Mouse (Mus musculus) mammary gland, adult 2 months (tissue): Measurements from ENCODE around the gene 4833427G06Rik. TPM values are rescaled to one million over a fixed set of nuclear protein-coding genes. Genes with fewer than 3 reads are reported as not detected.

Source experiments
- polyA plus RNA-seq: library from polyadenylated mRNA; depleted of rRNA; stranded (reverse); fragments of >200 nt; gene quantifications from 2 replicates; pipeline ENCODE4 v1.2.3, GENCODE M21; 2012; ENCODE audit warnings: low replicate concordance; rRNA removed

Gene 4833427G06Rik
- not detected in 2 replicates for polyA plus RNA-seq

DNA sequence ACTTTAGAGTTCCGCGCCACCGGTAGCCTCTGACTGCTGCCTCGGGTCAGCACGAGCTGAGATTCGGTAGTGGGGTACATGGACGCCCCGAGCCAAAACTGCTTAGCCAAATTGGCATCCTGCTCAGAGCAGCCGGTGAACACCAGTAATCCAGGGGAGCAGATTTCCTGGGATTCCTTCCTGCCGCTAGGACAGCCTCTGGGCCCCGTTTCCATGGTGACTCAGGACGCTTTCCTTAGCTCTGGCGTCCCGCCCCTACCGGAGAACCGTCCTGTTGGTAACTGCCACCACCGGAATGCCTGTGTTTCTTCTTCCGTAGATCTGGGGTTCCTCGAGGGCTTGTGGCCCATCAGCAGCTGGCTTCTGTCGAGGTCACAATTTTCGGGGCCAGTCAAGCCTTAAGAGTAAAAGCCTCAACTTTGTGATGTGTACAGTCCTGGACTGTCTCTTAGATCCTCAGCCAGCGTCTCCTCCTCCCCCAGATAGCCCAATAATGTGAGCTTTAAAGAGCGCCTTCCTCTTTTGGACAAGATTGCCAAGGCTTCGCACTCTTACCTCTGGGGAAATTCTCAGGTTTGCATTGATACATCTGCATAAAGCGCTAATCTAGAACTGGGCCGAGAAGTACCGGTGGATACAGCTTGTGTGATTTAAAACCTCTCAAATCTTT lies at the start of gene 4833427G06Rik:
TSS of gene 4833427G06Rik (minus strand) at position 323 of the 670 bp plus-strand sequence.

DNA sequence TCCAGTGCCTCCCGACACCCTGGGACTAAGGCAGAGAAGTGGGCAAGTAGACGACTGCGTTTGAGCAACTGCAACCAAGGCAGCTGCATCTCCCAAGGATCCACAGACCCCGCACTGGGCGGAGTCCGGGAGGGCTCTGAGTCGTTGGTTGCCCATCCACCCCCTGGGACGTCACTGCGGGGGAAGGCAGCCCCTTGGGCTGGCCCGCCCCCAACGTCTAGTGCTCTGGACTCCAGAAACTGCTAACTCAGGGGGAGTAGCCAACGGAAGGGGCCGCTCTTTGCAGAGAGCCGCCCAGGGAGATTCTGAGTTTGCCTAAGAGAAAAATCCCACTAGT lies 24.9 kb downstream of the 4833427G06Rik start, which contains the start of gene Layn:
TSS of gene Layn (minus strand) at position 116 of the 337 bp plus-strand sequence.

DNA sequence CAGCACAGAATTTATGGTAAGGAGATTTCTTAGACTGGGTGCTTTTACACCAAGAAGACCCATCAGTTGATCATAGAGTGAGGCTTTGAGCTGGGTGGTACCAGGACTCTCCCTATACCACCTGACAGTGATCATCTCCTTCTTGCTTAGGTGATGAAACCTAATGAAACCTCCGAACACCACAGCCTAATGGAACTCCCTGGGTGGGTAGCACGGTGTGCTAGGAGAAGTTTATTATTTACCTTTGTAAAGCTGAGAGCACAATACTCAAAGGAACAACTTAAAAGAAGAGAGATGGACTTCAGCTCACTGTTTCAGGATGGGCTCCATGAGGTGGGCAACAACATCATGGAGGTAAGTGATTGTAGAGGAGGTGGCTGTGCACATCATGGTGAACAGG lies 41.3 kb downstream of the 4833427G06Rik start, which contains the start of gene Btg4:
TSS of gene Btg4 (plus strand) at position 301 of the 400 bp plus-strand sequence.

Other genes with a start within 250 kb of the 4833427G06Rik start
- gene Sik2, start 93.0 kb downstream of the 4833427G06Rik start, polyA plus RNA-seq = 102 and 186 TPM in 2 replicates
- gene Btg4, start 41.2 kb downstream of the 4833427G06Rik start, polyA plus RNA-seq = not detected in 2 replicates
- gene Layn, start 25.0 kb downstream of the 4833427G06Rik start, polyA plus RNA-seq = 3.3 and 3.6 TPM in 2 replicates
- 0.04 and 0.08 TPM in 2 replicates for gene Gm32742, start 63.4 kb upstream of the 4833427G06Rik start, polyA plus RNA-seq
- gene Pou2af1, start 111.6 kb upstream of the 4833427G06Rik start, polyA plus RNA-seq = 27.3 and 77.5 TPM in 2 replicates
- gene Colca2, start 176.5 kb upstream of the 4833427G06Rik start, polyA plus RNA-seq = 4.6 and 9.5 TPM in 2 replicates
- 1.3 and 2.9 TPM in 2 replicates for gene 1810046K07Rik, start 226.8 kb upstream of the 4833427G06Rik start, polyA plus RNA-seq